Mouse (Mus musculus) E14TG2a.4 (cell line): Measurements from ENCODE around the gene Arl6ip5.

ENCODE experiments used
- CTCF ChIP-seq: conservative IDR thresholded peaks from 2 replicates; pipeline ENCODE4 v1.5.1; 2014; ENCODE audit warnings: low read length
- NANOG ChIP-seq: IDR thresholded peaks from 2 replicates; pipeline ENCODE4 v1.6.1; 2014; ENCODE audit warnings: borderline replicate concordance, low read length, mixed read lengths

GRCm38 (mm10) chr6:97178491-97179366, 31.8 kb upstream of the Arl6ip5 start, which contains the start of gene Tmf1:
- no peak for TF ChIP-seq CTCF
- no peak for TF ChIP-seq NANOG
